Mouse (Mus musculus) erythroblast, embryonic 14.5 days (primary cell): ENCODE data around the gene Pla2r1.

Experiments
- GATA1 ChIP-seq: IDR thresholded peaks from 2 replicates; pipeline ENCODE4 v1.6.1; 2012; ENCODE audit warnings: low read length, inconsistent platforms, mixed read lengths
- TAL1 ChIP-seq: IDR thresholded peaks from 3 replicates; pipeline ENCODE4 v1.6.1; 2012; ENCODE audit warnings: low read length, inconsistent platforms, mixed read lengths

GRCm38 (mm10) chr2:60601326-60601725 lies 48.2 kb upstream of the Pla2r1 start:
- TF ChIP-seq GATA1, result no peak
- no peak for TF ChIP-seq TAL1
